Mouse (Mus musculus) bone marrow, adult 2 months (tissue): ENCODE data around the gene Tjp1.

Source experiments
- CTCF ChIP-seq: fragments of 200-500 bp; IDR thresholded peaks from 2 replicates; pipeline ENCODE4 v1.5.1; 2011; ENCODE audit warnings: low read length, control low read depth; ENCODE audit not compliant: control insufficient read depth, insufficient read depth
- POLR2A ChIP-seq: fragments of 200-500 bp; IDR thresholded peaks from 2 replicates; pipeline ENCODE4 v1.6.1; 2011; ENCODE audit warnings: low read depth, mild to moderate bottlenecking, control low read depth, low read length, borderline replicate concordance; ENCODE audit not compliant: control insufficient read depth

DNA sequence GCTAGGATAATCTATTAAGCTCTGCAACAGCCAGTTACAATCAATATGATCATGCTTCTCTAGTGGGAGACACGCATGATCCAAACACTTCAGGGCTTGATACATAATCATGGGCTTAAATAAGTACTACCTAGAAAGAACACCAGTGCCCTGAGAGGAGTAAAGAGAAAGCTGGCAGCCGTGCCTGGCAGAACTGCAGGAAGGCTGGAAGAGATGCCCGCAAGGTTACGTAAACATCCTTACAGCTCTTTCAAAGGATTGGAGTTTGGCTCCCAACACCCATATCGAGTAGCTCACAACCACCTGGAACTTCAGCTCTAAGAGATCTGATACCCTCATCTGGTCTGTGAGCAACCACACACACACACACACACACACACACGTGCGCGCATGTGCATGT, 167.8 kb downstream of the Tjp1 start:
- TF ChIP-seq CTCF (no peak), POLR2A (no peak)
